In the genomic region with DNA sequence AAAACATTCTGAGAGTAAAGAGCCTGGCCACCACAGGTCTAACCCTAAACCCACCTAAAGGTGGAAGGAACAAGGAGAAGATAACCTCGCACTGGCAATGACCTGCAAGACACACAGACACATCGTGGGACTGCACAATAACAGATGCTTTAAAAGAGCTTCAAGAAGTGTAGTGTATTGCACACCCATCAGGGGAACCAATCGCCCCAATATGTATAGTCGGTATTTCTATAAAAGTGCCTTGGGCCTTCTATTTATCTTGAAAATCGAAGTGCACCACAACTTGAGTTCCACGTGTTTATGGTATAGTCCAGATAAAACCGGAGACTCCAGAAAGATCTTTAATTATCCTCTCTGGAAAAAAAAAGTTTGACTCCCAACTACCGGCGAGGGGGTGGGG, we compare ENCODE assay signal across 8 mouse cellular contexts. TPM values are rescaled to one million over a fixed set of nuclear protein-coding genes. Genes with fewer than 3 reads are reported as not detected.
DNase-seq lines count a peak whose midpoint lies in the region; ATAC-seq and TF ChIP-seq lines count a peak whose summit lies in the region.

No protein-coding gene starts in this region.

- peaks cover 27% of the 10 kb centered on the region for H3K36me3 ChIP-seq in C2C12 (ENCODE audit: control insufficient read depth, insufficient read depth)
- H3K36me3 ChIP-seq in forebrain, embryonic 11.5 days (ENCODE audit: control insufficient read depth, insufficient read depth, low read length) = no peaks in the 10 kb centered on the region; the same call in 1 of the 2 replicates
- H3K36me3 ChIP-seq in limb, embryonic 14.5 days (ENCODE audit: control insufficient read depth, insufficient read depth, low read length) = peaks cover 17% of the 10 kb centered on the region
- H3K36me3 ChIP-seq in stomach, postnatal 0 days (ENCODE audit: control insufficient read depth, insufficient read depth, low read length) = no peaks in the 10 kb centered on the region

- H3K9ac ChIP-seq in forebrain, embryonic 11.5 days (ENCODE audit: low read length) = peak overlapping the region; percentile 95; the same call in 1 of the 2 replicates
- H3K9ac ChIP-seq in limb, embryonic 14.5 days (ENCODE audit: low read depth, low read length, severe bottlenecking) = peak overlapping the region; percentile 88
- peak overlapping the region; percentile 76 for H3K9ac ChIP-seq in stomach, postnatal 0 days (ENCODE audit: low read length)

- intact Hi-C loops in left cerebral cortex, postnatal 10 days (cut with DNase I) = no loop called here

- no peak for TF ChIP-seq CTCF in C2C12 (IDR thresholded peaks at IDR 0.05; ENCODE audit: control insufficient read depth, insufficient read depth, insufficient read length)
- TF ChIP-seq CTCF in stomach, postnatal 0 days (IDR thresholded peaks at IDR 0.05; ENCODE audit: low read depth) = no peak

- H3K27ac ChIP-seq in forebrain, embryonic 11.5 days (ENCODE audit: low read depth, low read length) = peak overlapping the region; percentile 59; the same call in 1 of the 2 replicates
- H3K27ac ChIP-seq in limb, embryonic 14.5 days (replicated peaks; ENCODE audit: low read depth, low read length) = peak overlapping the region; percentile 95
- peak overlapping the region; percentile 89 for H3K27ac ChIP-seq in stomach, postnatal 0 days (replicated peaks)

- no peaks in the 10 kb centered on the region for H3K27me3 ChIP-seq in C2C12 (ENCODE audit: control insufficient read depth, insufficient read depth, insufficient read length)
- no peaks in the 10 kb centered on the region for H3K27me3 ChIP-seq in forebrain, embryonic 11.5 days (ENCODE audit: control insufficient read depth, insufficient read depth, low read length)
- H3K27me3 ChIP-seq in limb, embryonic 14.5 days (ENCODE audit: control insufficient read depth, insufficient read depth, low read length) = no peaks in the 10 kb centered on the region
- H3K27me3 ChIP-seq in stomach, postnatal 0 days (ENCODE audit: control insufficient read depth, insufficient read depth, low read length) = no peaks in the 10 kb centered on the region

- DNase-seq in embryo, embryonic 11 days = peak; percentile 26
- DNase-seq in embryo, embryonic 10 days (ENCODE audit: low spot score) = no peak
- DNase-seq in forebrain, embryonic 11.5 days (ENCODE audit: low spot score) = no peak
- peak; percentile 23 for DNase-seq in limb, embryonic 14.5 days (ENCODE audit: low spot score)
- no peak for DNase-seq in stomach, postnatal 0 days (ENCODE audit: low spot score)
- no peak for DNase-seq in left cerebral cortex, postnatal 10 days (ENCODE audit: extremely low spot score in 1 of 2, low spot score in 2 of 2)
- DNase-seq in kidney, adult 11 months = no peak

- ATAC-seq in forebrain, embryonic 11.5 days (replicated peaks; ENCODE audit: low FRiP score) = no peak
- ATAC-seq in limb, embryonic 14.5 days (ENCODE audit: low FRiP score, low read depth) = no peak
- ATAC-seq in stomach, postnatal 0 days (ENCODE audit: low FRiP score, low TSS enrichment) = no peak

- no peaks in the 10 kb centered on the region for H3K9me3 ChIP-seq in forebrain, embryonic 11.5 days (ENCODE audit: control insufficient read depth, low read length)
- H3K9me3 ChIP-seq in limb, embryonic 14.5 days (ENCODE audit: control insufficient read depth, low read length) = no peaks in the 10 kb centered on the region
- no peaks in the 10 kb centered on the region for H3K9me3 ChIP-seq in stomach, postnatal 0 days (ENCODE audit: control insufficient read depth, low read length)

- no peaks in the 10 kb centered on the region for H3K4me1 ChIP-seq in forebrain, embryonic 11.5 days (replicated peaks; ENCODE audit: control insufficient read depth, insufficient read depth, low read length)
- H3K4me1 ChIP-seq in limb, embryonic 14.5 days (ENCODE audit: control insufficient read depth, insufficient read depth, low read length) = peaks cover 9% of the 10 kb centered on the region
- no peaks in the 10 kb centered on the region for H3K4me1 ChIP-seq in stomach, postnatal 0 days (replicated peaks; ENCODE audit: control insufficient read depth, insufficient read depth)

- H3K4me2 ChIP-seq in forebrain, embryonic 11.5 days (ENCODE audit: low read depth, low read length, severe bottlenecking) = peak overlapping the region; percentile 61
- H3K4me2 ChIP-seq in limb, embryonic 14.5 days (replicated peaks; ENCODE audit: low read depth, low read length, severe bottlenecking) = peak overlapping the region; percentile 67
- peak overlapping the region; percentile 76 for H3K4me2 ChIP-seq in stomach, postnatal 0 days (replicated peaks; ENCODE audit: low read depth)

- peaks cover 38% of the 10 kb centered on the region for H3K79me3 ChIP-seq in C2C12 (ENCODE audit: low read depth)

- no peak for TF ChIP-seq EP300 in stomach, postnatal 0 days (optimal IDR thresholded peaks at IDR 0.05)

- peak overlapping the region; percentile 78 for H3K4me3 ChIP-seq in C2C12 (ENCODE audit: insufficient read depth, poor library complexity, severe bottlenecking)
- peak overlapping the region; percentile 73 for H3K4me3 ChIP-seq in forebrain, embryonic 11.5 days (ENCODE audit: low read depth, low read length)
- H3K4me3 ChIP-seq in limb, embryonic 14.5 days (replicated peaks; ENCODE audit: low read length) = peak overlapping the region; percentile 75
- H3K4me3 ChIP-seq in stomach, postnatal 0 days (ENCODE audit: low read depth, low read length) = peak overlapping the region; percentile 68

- H3ac ChIP-seq in C2C12 (ENCODE audit: control insufficient read depth, insufficient read length, low read depth) = peak overlapping the region; percentile 26

- peaks cover 48% of the 10 kb centered on the region for H3K79me2 ChIP-seq in C2C12 (ENCODE audit: control insufficient read depth, insufficient read depth)

- whole genome bisulfite sequencing in forebrain, embryonic 11.5 days = 24% methylated on average over 9 of the region's 9 CpGs
- WGBS in limb, embryonic 14.5 days = 16% methylated on average over 9 of the region's 9 CpGs
- 9% methylated on average over 9 of the region's 9 CpGs for WGBS in stomach, postnatal 0 days

- no peak for TF ChIP-seq POLR2A in limb, embryonic 14.5 days (IDR thresholded peaks at IDR 0.05; ENCODE audit: borderline replicate concordance, extremely low read depth, insufficient read depth, insufficient read length)

TF ChIP-seq in C2C12, 6 proteins besides CTCF, POLR2A, EP300 and RAD21:
- no peak for TF ChIP-seq USF1 (IDR thresholded peaks at IDR 0.05; ENCODE audit: low read depth)
- no peak for TF ChIP-seq MAX (IDR thresholded peaks at IDR 0.05)
- TF ChIP-seq FOSL1 (IDR thresholded peaks at IDR 0.05; ENCODE audit: insufficient read depth, low read length, poor library complexity, severe bottlenecking) = no peak
- no peak for TF ChIP-seq CEBPB (IDR thresholded peaks at IDR 0.05; ENCODE audit: low read depth)
- no peak for TF ChIP-seq MYOG (IDR thresholded peaks at IDR 0.05; ENCODE audit: control insufficient read depth, extremely low read depth, insufficient read length)
- no peak for TF ChIP-seq MYOD1 (IDR thresholded peaks at IDR 0.05; ENCODE audit: control insufficient read depth, insufficient read length, low read depth)

RNA-seq across cellular contexts. Expression of gene Dut, which starts 0.3 kb away (rescaled TPM):
- 99.9 TPM for polyA plus RNA-seq in C2C12 (2012; fragmentation: generic; extraction: Trizol)
- 270 and 288 TPM in 2 replicates for polyA plus RNA-seq in forebrain, embryonic 11.5 days (2014; fragmentation: Nextera tagmentation; extraction: Ambion mirVana)
- polyA plus RNA-seq in limb, embryonic 14.5 days (2012; rRNA removed) = 74.7 and 101 TPM in 2 replicates
- 126 and 129 TPM in 2 replicates for polyA plus RNA-seq in limb, embryonic 14.5 days (2014; fragmentation: Nextera tagmentation; extraction: Ambion mirVana)
- polyA plus RNA-seq in stomach, postnatal 0 days (2015; fragmentation: Nextera tagmentation; extraction: Ambion mirVana) = 50.6 and 53.5 TPM in 2 replicates
- 10 to 100 TPM; 37.8 to 39.3 TPM for total RNA-seq in left cerebral cortex, postnatal 10 days (2021)

Comparison
In these comparisons a context has a peak if more than half of its experiments do, and no peak if none do; other contexts are left out.
1. DNase-seq: peak in embryo, embryonic 11 days (single experiment) and limb, embryonic 14.5 days (single experiment); none in embryo, embryonic 10 days (single experiment), forebrain, embryonic 11.5 days (single experiment), stomach, postnatal 0 days (single experiment), left cerebral cortex, postnatal 10 days (0 of 2) and kidney, adult 11 months (single experiment).
2. Peak in every context shown above with its lines, with median percentiles within 50 percentile points of each other: H3K4me3 ChIP-seq, H3K27ac ChIP-seq, H3K4me2 ChIP-seq and H3K9ac ChIP-seq.